Mouse (Mus musculus) spleen, postnatal 0 days (tissue): Measurements from ENCODE around the gene Adcy7. TPM values are rescaled to one million over a fixed set of nuclear protein-coding genes. Genes with fewer than 3 reads are reported as not detected.

ENCODE experiments used
- polyA plus RNA-seq: library from polyadenylated mRNA; unstranded; fragments of >200 nt; fragmentation: Nextera tagmentation; extraction: Ambion mirVana; gene quantifications from 2 replicates; pipeline ENCODE4 v1.2.1, GENCODE M21; 2015

The Adcy7 gene
- 32.8 and 34.7 TPM in 2 replicates for polyA plus RNA-seq

GRCm38 (mm10) chr8:88272231-88273050 lies at the start of gene Adcy7:
Gene Adcy7 (plus strand): TSS chr8:88272403.

DNA sequence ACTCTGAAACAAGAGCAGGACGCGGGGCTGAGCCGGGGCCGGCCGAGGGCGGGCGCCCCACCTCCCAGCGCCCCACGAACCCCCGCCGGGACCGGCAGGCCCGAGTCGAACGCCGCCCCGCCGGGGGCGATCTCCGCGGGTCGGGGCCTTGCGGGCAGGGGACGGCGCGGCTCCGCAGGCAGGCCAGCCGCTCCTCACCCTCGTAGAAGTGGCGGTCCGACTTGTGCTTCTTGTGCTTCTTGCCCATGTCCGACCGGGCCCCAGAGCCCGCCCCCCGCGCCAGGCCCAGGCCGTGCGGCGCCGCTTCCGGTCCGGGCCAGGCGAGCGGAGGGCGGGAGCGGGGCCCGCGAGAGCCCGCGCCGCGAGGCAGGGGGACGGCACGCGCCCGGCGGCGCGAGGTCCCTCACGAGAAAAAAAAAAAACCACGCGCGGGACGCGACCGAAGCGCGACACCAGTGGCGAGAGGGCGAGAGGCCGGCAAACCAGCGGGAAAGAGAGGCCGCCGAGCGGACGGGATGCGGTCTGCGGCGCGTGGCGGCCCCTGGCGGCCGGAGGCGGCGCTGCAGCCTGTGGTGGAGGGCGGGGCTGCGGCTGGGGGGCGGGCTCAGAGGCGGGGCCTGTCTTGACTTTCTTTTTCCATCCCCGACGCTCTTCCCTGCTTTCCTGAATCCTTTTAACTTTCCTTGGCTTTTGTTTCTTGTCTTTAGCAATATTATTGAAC lies 89.7 kb downstream of the Adcy7 start, which contains the start of gene Brd7:
Gene Brd7, minus strand, starts transcription at position 487 of the 721 bp plus-strand sequence.

Other genes with a start within 250 kb of the Adcy7 start
- 35.2 and 37.2 TPM in 2 replicates for gene Cnep1r1, start 153.6 kb upstream of the Adcy7 start, polyA plus RNA-seq
- 23.6 and 26.3 TPM in 2 replicates for gene Heatr3, start 134.5 kb upstream of the Adcy7 start, polyA plus RNA-seq
- 5.7 and 5.8 TPM in 2 replicates for gene Tent4b, start 73.2 kb upstream of the Adcy7 start, polyA plus RNA-seq
- gene Brd7, start 89.8 kb downstream of the Adcy7 start, polyA plus RNA-seq = 58.0 and 58.3 TPM in 2 replicates
- 11.2 and 12.5 TPM in 2 replicates for gene Nkd1, start 249.0 kb downstream of the Adcy7 start, polyA plus RNA-seq